Comparison of ENCODE assay signal across 26 mouse cellular contexts in genomic region chr1:136894753-136895152, GRCm38 (mm10).
DNase-seq lines count a peak whose midpoint lies in the region; ATAC-seq and TF ChIP-seq lines count a peak whose summit lies in the region.
"Had no signal": no experiment of that assay in that cellular context is flagged by ENCODE, and none has a peak within 500 bp of the region (broad histone marks: within the 10 kb centered on the region; RNA-seq: fewer than 3 reads in every experiment).

No protein-coding gene starts in this region.

- no peak overlapping the region for H3K9ac ChIP-seq in kidney, embryonic 15.5 days
- H3K9ac ChIP-seq in liver, embryonic 16.5 days (ENCODE audit: low read depth, low read length): no peak overlapping the region
- no peak overlapping the region for H3K9ac ChIP-seq in intestine, embryonic 14.5 days (ENCODE audit: low read length)
- no peak overlapping the region for H3K9ac ChIP-seq in intestine, postnatal 0 days (ENCODE audit: low read depth, low read length)
- H3K9ac ChIP-seq: embryonic facial prominence, embryonic 12.5 days; embryonic facial prominence, embryonic 15.5 days; forebrain, embryonic 12.5 days; forebrain, embryonic 15.5 days; heart, embryonic 12.5 days; heart, embryonic 15.5 days; hindbrain, embryonic 13.5 days had no signal

- WGBS in kidney, adult 2 months: 57% methylated on average over 2 of the region's 2 CpGs
- 60% methylated on average over 2 of the region's 2 CpGs for WGBS in kidney, embryonic 15.5 days
- WGBS in liver, embryonic 16.5 days (ENCODE audit: insufficient replicate concordance): 46% methylated on average over 2 of the region's 2 CpGs
- WGBS in intestine, embryonic 14.5 days: 66% methylated on average over 2 of the region's 2 CpGs
- 30% methylated on average over 2 of the region's 2 CpGs for WGBS in intestine, postnatal 0 days

- no peaks in the 10 kb centered on the region for H3K27me3 ChIP-seq in kidney, adult 2 months (replicated peaks; ENCODE audit: control insufficient read depth, insufficient read depth, low read length)
- H3K27me3 ChIP-seq in kidney, embryonic 15.5 days: peaks cover 6% of the 10 kb centered on the region; the same call in 1 of the 2 replicates
- no peaks in the 10 kb centered on the region for H3K27me3 ChIP-seq in liver, embryonic 16.5 days (ENCODE audit: control insufficient read depth, insufficient read depth, low read depth, low read length)
- no peaks in the 10 kb centered on the region for H3K27me3 ChIP-seq in intestine, embryonic 14.5 days (replicated peaks; ENCODE audit: control insufficient read depth, insufficient read depth, low read length)
- no peaks in the 10 kb centered on the region for H3K27me3 ChIP-seq in intestine, postnatal 0 days (replicated peaks; ENCODE audit: control insufficient read depth, insufficient read depth, low read length)
- H3K27me3 ChIP-seq: embryonic facial prominence, embryonic 12.5 days; embryonic facial prominence, embryonic 15.5 days; forebrain, embryonic 12.5 days; forebrain, embryonic 15.5 days; heart, embryonic 12.5 days; heart, embryonic 15.5 days; hindbrain, embryonic 13.5 days had no signal

- DNase-seq in kidney, adult 2 months: peak; percentile 25
- DNase-seq in liver: no peak
- DNase-seq in intestine, embryonic 14.5 days (ENCODE audit: low spot score): no peak
- DNase-seq: adrenal gland, postnatal 10 days; adrenal gland, postnatal 36 days; cerebellum, adult 11 months; cerebellum, adult 2 months; cerebellum, adult 9-11 months; cerebellum, postnatal 25 days; gastrocnemius, postnatal 25 days; heart, adult 18-20 months; heart, postnatal 10 days; heart, postnatal 36 days had no signal

- H3K4me1 ChIP-seq in kidney, adult 2 months (ENCODE audit: control insufficient read depth, insufficient read depth, low read length): peaks cover 5% of the 10 kb centered on the region; the same call in 1 of the 2 replicates
- peaks cover 23% of the 10 kb centered on the region for H3K4me1 ChIP-seq in kidney, embryonic 15.5 days
- no peaks in the 10 kb centered on the region for H3K4me1 ChIP-seq in liver, embryonic 16.5 days (ENCODE audit: control insufficient read depth, low read depth, low read length)
- peaks cover 5% of the 10 kb centered on the region; the same call in 1 of the 2 replicates for H3K4me1 ChIP-seq in intestine, embryonic 14.5 days (replicated peaks; ENCODE audit: control insufficient read depth, insufficient read depth, low read length)
- peaks cover 18% of the 10 kb centered on the region for H3K4me1 ChIP-seq in intestine, postnatal 0 days (replicated peaks; ENCODE audit: control insufficient read depth, insufficient read depth, low read length)
- H3K4me1 ChIP-seq: embryonic facial prominence, embryonic 12.5 days; embryonic facial prominence, embryonic 15.5 days; forebrain, embryonic 12.5 days; forebrain, embryonic 15.5 days; hindbrain, embryonic 10.5 days; hindbrain, embryonic 13.5 days had no signal

- no peak for TF ChIP-seq POLR2A in kidney, adult 2 months (IDR thresholded peaks at IDR 0.05; ENCODE audit: low read depth, low read length)

- no peak overlapping the region for H3K4me3 ChIP-seq in kidney, adult 2 months (ENCODE audit: insufficient read depth, low read depth, low read length)
- no peak overlapping the region for H3K4me3 ChIP-seq in kidney, embryonic 15.5 days (replicated peaks)
- no peak overlapping the region for H3K4me3 ChIP-seq in liver, embryonic 16.5 days (ENCODE audit: low read depth, low read length)
- H3K4me3 ChIP-seq in intestine, embryonic 14.5 days (ENCODE audit: low read depth, low read length): no peak overlapping the region
- H3K4me3 ChIP-seq in intestine, postnatal 0 days (ENCODE audit: low read depth, low read length): no peak overlapping the region
- H3K4me3 ChIP-seq: embryonic facial prominence, embryonic 12.5 days; embryonic facial prominence, embryonic 15.5 days; forebrain, embryonic 12.5 days; forebrain, embryonic 15.5 days; heart, embryonic 12.5 days; heart, embryonic 15.5 days; hindbrain, embryonic 10.5 days; hindbrain, embryonic 13.5 days had no signal

- H3K36me3 ChIP-seq in kidney, adult 2 months (ENCODE audit: control insufficient read depth, insufficient read depth, low read length): no peaks in the 10 kb centered on the region
- no peaks in the 10 kb centered on the region for H3K36me3 ChIP-seq in kidney, embryonic 15.5 days
- H3K36me3 ChIP-seq in liver, embryonic 16.5 days (ENCODE audit: control insufficient read depth, insufficient read depth): no peaks in the 10 kb centered on the region
- no peaks in the 10 kb centered on the region for H3K36me3 ChIP-seq in intestine, embryonic 14.5 days (ENCODE audit: control insufficient read depth, insufficient read depth, low read length)
- no peaks in the 10 kb centered on the region for H3K36me3 ChIP-seq in intestine, postnatal 0 days (ENCODE audit: control insufficient read depth, insufficient read depth)
- H3K36me3 ChIP-seq: embryonic facial prominence, embryonic 12.5 days; embryonic facial prominence, embryonic 15.5 days; forebrain, embryonic 12.5 days; forebrain, embryonic 15.5 days; heart, embryonic 12.5 days; heart, embryonic 15.5 days; hindbrain, embryonic 10.5 days; hindbrain, embryonic 13.5 days had no signal

- no peak for TF ChIP-seq CTCF in kidney, adult 2 months (conservative IDR thresholded peaks at IDR 0.05; ENCODE audit: insufficient read depth, insufficient read length, low read depth, low read length)
- no peak for TF ChIP-seq CTCF in intestine, postnatal 0 days (IDR thresholded peaks at IDR 0.05; ENCODE audit: low read depth)

- no peaks in the 10 kb centered on the region for H3K9me3 ChIP-seq in kidney, embryonic 15.5 days (replicated peaks)
- H3K9me3 ChIP-seq in liver, embryonic 16.5 days (replicated peaks; ENCODE audit: control insufficient read depth, low read length): no peaks in the 10 kb centered on the region
- no peaks in the 10 kb centered on the region for H3K9me3 ChIP-seq in intestine, embryonic 14.5 days (ENCODE audit: control insufficient read depth, low read length)
- H3K9me3 ChIP-seq in intestine, postnatal 0 days (ENCODE audit: control insufficient read depth): no peaks in the 10 kb centered on the region
- H3K9me3 ChIP-seq: embryonic facial prominence, embryonic 12.5 days; embryonic facial prominence, embryonic 15.5 days; forebrain, embryonic 12.5 days; forebrain, embryonic 15.5 days; heart, embryonic 12.5 days; heart, embryonic 15.5 days; hindbrain, embryonic 10.5 days; hindbrain, embryonic 13.5 days had no signal

- no peak overlapping the region for H3K27ac ChIP-seq in kidney, adult 2 months (ENCODE audit: insufficient read depth, low read depth, low read length)
- no peak overlapping the region for H3K27ac ChIP-seq in kidney, embryonic 15.5 days
- peak overlapping the region; percentile 76 for H3K27ac ChIP-seq in liver, embryonic 16.5 days (ENCODE audit: low read length)
- H3K27ac ChIP-seq in intestine, embryonic 14.5 days (ENCODE audit: low read depth): no peak overlapping the region
- no peak overlapping the region; the same call in 1 of the 2 replicates for H3K27ac ChIP-seq in intestine, postnatal 0 days (ENCODE audit: low read depth, low read length)
- H3K27ac ChIP-seq: embryonic facial prominence, embryonic 12.5 days; embryonic facial prominence, embryonic 15.5 days; forebrain, embryonic 12.5 days; forebrain, embryonic 15.5 days; heart, embryonic 15.5 days; hindbrain, embryonic 10.5 days; hindbrain, embryonic 13.5 days had no signal

- no peak for ATAC-seq in kidney, embryonic 15.5 days (replicated peaks; ENCODE audit: low FRiP score)
- ATAC-seq in liver, embryonic 16.5 days (ENCODE audit: low read depth): peak; percentile 45
- ATAC-seq in intestine, embryonic 14.5 days (replicated peaks; ENCODE audit: low FRiP score, low TSS enrichment, low read depth): 0 out of 2 replicates have a peak, but pooled peaks have one; percentile 36
- no peak for ATAC-seq in intestine, postnatal 0 days
- ATAC-seq in erythroid progenitor cell, adult 5-6 weeks (replicated peaks; ENCODE audit: low FRiP score, poor library complexity, severe bottlenecking): no peak
- ATAC-seq: activated CD4-positive, CD25-positive, alpha-beta regulatory T cell, adult 4 months; forebrain, embryonic 15.5 days had no signal

- no peak overlapping the region for H3K4me2 ChIP-seq in kidney, embryonic 15.5 days
- H3K4me2 ChIP-seq in liver, embryonic 16.5 days (ENCODE audit: low read depth, low read length): no peak overlapping the region
- no peak overlapping the region for H3K4me2 ChIP-seq in intestine, embryonic 14.5 days (ENCODE audit: low read length)
- peak overlapping the region; percentile 37 for H3K4me2 ChIP-seq in intestine, postnatal 0 days (replicated peaks; ENCODE audit: low read depth)
- H3K4me2 ChIP-seq: embryonic facial prominence, embryonic 12.5 days; embryonic facial prominence, embryonic 15.5 days; forebrain, embryonic 12.5 days; forebrain, embryonic 15.5 days; heart, embryonic 12.5 days; heart, embryonic 15.5 days; hindbrain, embryonic 13.5 days had no signal

Comparison
In these comparisons a context has a peak if more than half of its experiments do, and no peak if none do; other contexts are left out.
1. ATAC-seq: peak in liver, embryonic 16.5 days (single experiment) and intestine, embryonic 14.5 days (single experiment); none in kidney, embryonic 15.5 days (single experiment), intestine, postnatal 0 days (single experiment) and erythroid progenitor cell, adult 5-6 weeks (single experiment).